Mouse (Mus musculus) liver, postnatal 0 days (tissue): ENCODE results near the gene Mnt.

Experiments
- CTCF ChIP-seq: sonication (generic); IDR thresholded peaks from 2 replicates; pipeline ENCODE4 v1.5.1; 2016; ENCODE audit warnings: antibody characterized with exemption, low read depth
- EP300 ChIP-seq: IDR thresholded peaks from 2 replicates; pipeline ENCODE4 v1.6.1; 2016; ENCODE audit warnings: antibody characterized with exemption, low read depth, mild to moderate bottlenecking

DNA sequence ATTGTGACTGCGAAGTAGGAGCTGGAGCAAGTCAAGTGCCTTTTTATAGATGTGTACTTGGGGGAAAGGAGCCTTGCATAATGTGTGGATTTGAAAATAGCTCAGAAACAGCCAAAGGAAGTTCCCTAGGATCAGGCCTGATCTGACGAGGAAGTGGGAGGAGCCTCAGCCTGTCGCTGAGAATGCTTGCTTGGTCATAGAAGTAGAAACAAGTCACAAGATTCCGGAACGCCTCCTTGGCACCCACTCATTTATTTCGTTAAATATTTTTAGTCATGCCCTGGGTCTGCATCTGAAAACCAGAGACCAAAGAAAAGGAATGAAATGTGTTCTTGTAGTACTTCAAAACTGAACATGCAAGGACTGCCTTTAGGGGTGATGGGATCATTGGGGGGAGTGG, 8.3 kb downstream of the Mnt start:
- TF ChIP-seq CTCF (no peak), EP300 (no peak)
